In genomic region chr2:92788875-92789274, GRCm38 (mm10) we compare ENCODE assay signal across 14 mouse cellular contexts.
"Had no signal": no experiment of that assay in that cellular context is flagged by ENCODE, and none has a peak within 500 bp of the region (broad histone marks: within the 10 kb centered on the region; RNA-seq: fewer than 3 reads in every experiment).

No protein-coding gene starts in this region.

- DNase-seq: kidney, postnatal 36 days; lung, postnatal 14 days; thymus, adult 2 months; thymus, postnatal 25 days had no signal

- H3K27me3 ChIP-seq: limb, embryonic 15.5 days; liver, embryonic 12.5 days; lung, embryonic 15.5 days; midbrain, embryonic 15.5 days; neural tube, embryonic 12.5 days had no signal

- H3K4me2 ChIP-seq: limb, embryonic 15.5 days; liver, embryonic 12.5 days; lung, embryonic 15.5 days; midbrain, embryonic 11.5 days; midbrain, embryonic 15.5 days; neural tube, embryonic 12.5 days had no signal

- H3K27ac ChIP-seq: kidney, postnatal 0 days; limb, embryonic 15.5 days; liver, embryonic 12.5 days; lung, embryonic 15.5 days; macrophage; midbrain, embryonic 15.5 days; neural tube, embryonic 12.5 days had no signal

- H3K36me3 ChIP-seq: limb, embryonic 15.5 days; liver, embryonic 12.5 days; lung, embryonic 15.5 days; midbrain, embryonic 15.5 days; neural tube, embryonic 12.5 days had no signal

- H3K4me1 ChIP-seq: limb, embryonic 15.5 days; liver, embryonic 12.5 days; lung, embryonic 15.5 days; megakaryocyte, embryonic 14.5 days; midbrain, embryonic 15.5 days; neural tube, embryonic 12.5 days had no signal

- H3K9me3 ChIP-seq: limb, embryonic 15.5 days; liver, embryonic 12.5 days; lung, embryonic 15.5 days; megakaryocyte, embryonic 14.5 days; midbrain, embryonic 15.5 days; neural tube, embryonic 12.5 days had no signal

- H3K9ac ChIP-seq: limb, embryonic 15.5 days; liver, embryonic 12.5 days; lung, embryonic 15.5 days; midbrain, embryonic 15.5 days; neural tube, embryonic 12.5 days had no signal

- H3K4me3 ChIP-seq: layer of hippocampus, adult 2 months; limb, embryonic 15.5 days; liver, embryonic 12.5 days; lung, embryonic 15.5 days; megakaryocyte, embryonic 14.5 days; midbrain, embryonic 15.5 days; neural tube, embryonic 12.5 days had no signal

- ATAC-seq: liver, embryonic 12.5 days; midbrain, embryonic 15.5 days had no signal
